Mouse (Mus musculus): ENCODE results near the gene Map3k5.

The Map3k5 gene

DNA sequence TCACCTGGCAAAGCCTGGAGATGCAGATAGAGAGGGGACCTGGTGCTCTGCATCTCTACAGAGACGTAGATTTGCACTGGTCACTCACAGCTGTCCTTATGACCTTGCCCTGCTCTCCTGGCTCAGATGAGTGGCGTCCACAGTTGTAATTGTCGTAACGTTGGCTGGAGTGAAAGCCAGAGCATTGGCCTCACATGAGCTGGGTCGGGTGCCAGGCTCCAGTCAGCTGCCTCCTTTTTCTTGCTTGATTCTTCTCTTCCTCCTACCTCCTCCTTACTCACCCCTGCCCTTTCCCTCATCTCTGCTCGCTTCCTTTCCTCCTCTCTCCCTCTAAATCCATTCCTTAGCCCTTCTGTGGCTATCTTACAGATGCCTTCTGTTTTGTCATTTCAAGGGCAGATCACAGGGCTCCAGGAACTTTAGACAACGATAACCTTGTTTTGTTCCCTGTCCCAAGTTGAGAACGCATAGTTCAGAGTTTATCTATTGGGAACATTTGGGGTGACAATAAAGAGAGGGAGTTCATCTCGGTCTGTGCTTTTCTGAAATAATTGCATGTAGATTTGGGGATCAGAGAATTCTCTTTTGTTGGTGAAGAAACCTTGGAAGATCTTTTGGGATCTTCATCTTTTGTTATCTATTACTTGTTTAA, 130.4 kb downstream of the Map3k5 start:
- peak; percentile 50 for DNase-seq

DNA sequence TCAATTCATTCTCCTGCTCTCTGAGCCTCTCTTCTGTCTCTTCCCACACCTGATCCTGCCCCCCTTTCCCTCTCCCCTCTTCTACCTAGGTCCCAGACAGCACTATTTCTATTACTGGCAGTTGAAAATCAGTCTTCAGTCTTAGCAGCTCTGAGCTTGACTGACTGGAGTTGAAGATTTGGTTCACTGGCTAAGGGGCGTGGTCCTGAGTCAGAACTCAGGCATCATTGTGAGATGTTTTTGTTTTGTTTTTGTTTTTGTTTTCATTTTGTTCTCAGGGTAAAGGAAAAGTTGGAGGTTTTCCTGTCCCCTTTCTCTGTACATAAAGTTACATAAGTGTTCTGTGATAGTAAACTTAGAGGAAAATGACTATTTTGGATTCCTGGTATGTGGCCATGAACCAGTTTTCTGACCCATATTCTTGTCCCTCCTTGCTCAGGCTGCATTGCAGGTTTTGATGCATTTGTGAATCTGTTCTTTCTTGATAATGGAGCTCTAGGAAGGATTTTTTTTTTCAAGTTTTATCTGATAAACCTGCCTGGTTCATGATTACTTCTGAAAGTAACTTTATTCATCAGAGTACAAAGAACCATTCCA, 131.9 kb downstream of the Map3k5 start:
- no peak for DNase-seq

DNA sequence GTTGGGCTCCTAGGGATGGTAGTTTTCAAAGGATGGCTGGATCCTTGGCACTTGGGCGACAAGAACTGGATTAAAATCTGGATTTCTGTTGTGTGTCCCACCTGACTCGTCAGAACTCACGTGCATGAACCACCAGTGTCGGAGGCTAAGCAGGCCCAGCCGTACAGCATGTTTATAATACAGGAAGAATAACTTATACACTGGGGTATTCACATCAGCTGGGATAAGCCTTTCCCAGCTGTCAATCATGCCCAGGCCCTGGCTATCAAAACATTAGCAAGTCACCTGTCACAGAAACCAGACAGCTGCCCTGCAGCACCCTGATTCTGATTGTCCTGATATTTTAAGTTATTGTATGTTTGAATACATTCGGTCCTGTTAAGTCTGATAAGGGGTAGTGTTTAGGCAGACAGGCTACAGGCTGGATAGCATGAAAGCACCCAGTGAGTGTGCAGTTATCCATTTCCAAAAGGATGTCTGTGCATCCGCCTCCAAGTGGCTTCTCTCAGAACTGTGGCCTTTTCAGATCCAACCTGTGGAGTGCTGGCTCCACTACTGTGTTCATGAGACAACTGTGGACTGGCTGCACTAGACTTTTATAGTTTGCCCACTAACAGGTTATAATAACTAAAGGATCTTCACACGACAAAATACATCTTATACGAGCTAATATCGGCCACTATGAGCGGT, 135.6 kb downstream of the Map3k5 start:
- DNase-seq: no peak

DNA sequence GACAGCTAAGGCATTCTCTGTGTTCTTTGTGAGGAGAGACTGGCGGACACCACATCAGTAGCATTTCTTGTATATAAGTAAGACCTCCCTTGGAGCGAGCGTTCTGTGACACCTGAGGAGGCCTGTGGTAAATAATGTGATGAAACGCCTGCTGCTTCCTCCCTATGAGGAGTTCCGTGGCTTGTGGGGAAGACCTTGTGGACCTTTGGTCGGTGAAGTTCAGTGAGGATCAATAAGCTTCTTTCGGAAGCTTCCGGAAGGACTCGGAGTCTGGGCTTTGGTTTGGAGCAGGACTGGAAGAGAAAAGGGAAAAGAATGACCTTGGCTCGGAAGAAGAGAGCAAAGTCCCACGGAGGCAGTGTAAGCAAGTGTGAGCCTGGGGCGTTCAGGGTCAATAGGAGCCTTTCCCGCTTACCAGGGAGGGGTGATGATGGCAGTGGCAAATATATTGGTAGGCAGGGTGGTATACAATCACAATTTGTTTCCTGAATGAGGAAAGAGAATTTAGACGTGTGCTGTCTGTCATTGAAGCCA, 136.4 kb downstream of the Map3k5 start:
- peak; percentile 49 for DNase-seq

DNA sequence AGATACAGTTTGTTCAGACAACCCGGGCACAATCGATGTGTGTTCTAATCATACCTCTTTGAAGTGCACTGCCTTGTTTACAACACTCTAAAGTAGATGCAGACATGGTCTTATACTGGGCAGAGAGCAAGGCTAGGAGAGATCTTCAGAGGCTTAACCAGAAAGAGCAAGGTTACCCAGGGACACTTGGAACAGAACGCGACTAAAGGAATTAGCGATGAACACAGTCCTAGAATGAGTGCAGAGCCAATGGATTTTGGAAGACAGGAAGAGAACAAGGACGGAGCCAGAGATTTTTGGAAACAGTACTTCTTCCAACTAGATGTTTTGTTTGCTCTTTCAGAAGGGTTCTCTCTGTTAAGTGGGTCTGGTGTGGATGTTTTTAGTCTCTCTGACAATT, 137.4 kb downstream of the Map3k5 start:
- DNase-seq: no peak

DNA sequence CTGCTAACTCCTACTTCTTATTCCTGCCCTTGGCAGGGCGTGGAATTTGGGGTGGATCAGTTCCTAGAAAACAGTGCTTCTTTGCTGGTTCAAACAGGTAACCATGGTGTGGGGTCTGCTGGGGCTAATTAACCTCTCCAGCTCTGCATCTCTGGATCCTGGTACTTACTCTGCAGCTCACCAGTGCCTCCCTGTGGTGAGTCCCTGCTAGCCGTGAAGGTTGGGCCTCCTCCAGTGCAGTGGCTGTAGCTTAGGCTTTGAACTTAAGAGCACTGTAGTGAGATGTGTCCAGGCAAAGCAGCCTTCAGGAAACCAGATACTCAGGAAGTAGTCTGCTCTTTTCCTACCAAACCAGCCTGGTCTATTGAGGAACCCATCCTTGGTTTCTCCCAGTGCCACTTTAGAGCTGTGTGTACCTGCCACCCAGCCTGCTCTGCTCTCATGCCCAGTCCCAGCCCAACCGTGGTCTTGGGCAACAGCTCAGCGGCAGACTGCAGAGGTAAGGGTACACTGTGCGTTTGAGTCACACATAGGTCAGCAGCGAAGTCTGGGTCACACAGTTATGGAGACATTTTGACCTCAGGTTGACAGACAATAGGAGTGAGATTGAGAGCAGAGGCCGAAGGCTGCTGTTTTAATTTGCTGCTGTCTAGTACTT, 139.1 kb downstream of the Map3k5 start:
- DNase-seq: peak; percentile 75

DNA sequence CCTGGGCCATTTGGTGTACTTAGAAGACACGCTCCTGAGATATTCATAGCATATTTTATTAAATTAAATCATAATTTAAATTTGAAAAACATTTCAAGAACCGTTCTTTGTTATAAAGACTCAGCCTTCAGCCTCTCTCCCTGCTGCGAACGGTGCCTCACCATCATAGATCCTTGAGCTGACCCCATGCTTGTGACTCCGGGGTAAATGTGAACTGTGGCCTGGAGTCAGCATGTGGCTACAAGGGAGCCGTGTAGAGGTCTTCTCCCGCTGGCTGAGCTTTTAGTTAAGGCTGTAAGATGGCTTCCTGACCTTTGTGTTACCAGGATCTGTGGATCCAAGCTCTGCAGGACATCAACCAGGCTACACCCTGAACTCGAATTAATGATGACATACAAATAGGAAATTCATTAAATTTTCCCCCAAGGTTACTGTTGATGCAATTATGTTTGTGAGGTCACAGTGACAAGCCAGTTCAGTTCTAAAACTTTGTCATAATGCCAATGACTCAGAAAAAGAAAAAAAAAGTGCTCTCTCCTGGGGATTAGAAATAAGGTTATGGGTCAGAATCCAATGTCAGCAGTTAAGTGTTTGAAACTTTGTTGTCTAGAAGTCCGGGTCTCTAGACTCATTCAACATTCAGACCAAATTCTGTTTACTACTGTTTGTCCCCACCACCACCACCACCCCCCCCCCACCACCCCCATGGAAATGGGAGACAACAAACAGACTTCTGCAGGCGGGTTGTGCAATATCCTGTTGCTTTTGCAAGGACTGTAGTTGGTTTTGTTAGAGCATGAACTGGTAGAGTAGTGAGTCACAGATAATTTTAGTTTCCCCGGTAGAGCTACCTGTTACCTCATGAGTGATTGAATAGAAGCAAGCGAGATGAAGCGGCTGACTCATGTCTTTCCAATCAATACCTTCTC, 142.5 kb downstream of the Map3k5 start:
- no peak for DNase-seq

DNA sequence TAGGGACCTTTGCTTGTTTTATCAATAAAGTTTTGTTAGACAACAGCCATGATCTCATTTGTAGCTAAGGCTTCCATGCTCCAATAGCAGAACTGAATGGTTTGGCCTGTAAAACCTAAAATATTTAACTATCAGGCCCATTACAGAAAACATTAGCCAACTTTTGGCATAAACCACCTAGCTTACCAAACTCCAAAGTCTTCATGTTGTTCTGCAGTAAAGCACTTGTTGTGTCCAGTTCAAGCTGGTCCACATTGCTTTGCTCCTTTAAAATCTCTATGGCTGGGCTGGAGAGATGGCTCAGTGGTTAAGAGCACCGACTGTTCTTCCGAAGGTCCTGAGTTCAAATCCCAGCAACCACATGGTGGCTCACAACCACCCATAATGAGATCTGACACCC, 144.1 kb downstream of the Map3k5 start:
- peak; percentile 42 for DNase-seq

DNA sequence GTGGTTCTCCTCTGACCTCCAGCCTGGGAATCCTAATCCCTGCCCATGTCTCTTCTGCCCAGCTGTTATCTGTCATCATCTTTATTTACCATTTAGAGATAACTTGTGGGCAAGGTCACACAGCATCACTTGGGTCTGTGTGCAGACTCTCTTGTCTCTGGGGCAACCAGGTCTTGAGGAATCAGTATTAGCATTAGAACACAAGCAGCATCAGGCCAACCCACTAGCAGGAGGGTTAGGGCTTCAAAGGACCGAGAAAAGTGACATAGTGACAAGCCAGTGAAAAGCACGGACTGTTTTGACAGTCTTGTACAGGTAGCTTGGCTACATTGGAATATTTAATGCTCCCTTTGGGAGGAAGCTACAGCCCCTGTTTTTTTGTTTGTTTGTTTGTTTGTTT, 153.6 kb downstream of the Map3k5 start:
- no peak for DNase-seq

DNA sequence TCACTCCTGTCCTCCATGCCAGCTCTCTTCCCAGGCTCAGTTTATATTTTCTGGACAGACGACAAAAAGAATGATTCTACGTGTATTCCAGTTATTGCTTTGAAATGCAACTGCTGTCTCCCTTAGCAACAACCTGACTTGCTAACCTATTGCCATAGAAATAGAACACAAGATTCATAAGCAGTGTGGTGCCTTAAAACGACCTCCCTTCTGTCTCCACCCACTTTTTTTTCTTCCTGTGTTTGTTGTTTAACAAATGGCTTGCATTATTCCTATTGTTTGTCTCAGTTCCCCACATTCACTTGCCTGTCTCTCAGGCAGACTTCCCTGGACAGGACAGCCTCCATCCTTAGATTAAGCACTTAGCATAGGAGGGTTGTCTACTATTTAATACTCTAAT, 154.8 kb downstream of the Map3k5 start:
- no peak for DNase-seq

DNA sequence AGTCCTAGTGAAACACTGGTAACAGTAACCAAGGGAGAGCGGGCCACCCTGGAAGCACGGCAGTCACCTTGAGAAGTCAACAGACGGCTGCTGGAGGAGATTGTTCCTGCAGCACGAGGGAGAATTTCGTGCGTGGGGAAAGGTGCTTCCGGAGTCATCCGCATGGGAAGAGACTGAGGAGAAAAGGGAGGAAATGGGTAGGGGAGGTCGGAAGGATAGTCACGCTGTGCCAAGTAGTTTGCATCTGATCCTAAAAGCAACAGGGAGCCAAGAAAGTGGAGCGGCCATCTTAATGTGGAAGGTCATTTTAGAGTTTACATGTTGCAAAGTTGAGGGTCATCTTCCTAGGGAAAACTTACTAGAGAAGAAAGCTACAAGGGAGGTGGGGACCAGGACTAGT, 155.9 kb downstream of the Map3k5 start:
- DNase-seq: no peak

DNA sequence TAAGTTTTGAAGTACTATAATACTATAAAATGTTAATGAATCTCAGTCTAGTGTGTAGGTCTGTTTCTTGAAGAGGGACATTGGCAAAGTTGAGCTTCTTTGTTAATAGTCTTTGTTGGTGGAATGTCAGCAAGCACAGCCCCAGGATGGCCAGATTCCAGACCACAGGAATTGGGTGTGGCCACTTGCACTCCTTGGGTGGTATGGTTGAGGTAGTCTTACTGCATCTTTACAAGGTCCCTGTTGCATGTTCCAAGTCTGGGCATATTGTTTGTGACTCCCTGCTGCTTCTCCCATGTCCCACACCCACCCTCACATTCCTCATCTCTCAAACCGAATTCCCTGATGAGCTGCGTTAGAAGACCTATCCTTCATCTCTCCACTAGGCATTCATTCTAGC, 157.1 kb downstream of the Map3k5 start:
- DNase-seq: no peak

DNA sequence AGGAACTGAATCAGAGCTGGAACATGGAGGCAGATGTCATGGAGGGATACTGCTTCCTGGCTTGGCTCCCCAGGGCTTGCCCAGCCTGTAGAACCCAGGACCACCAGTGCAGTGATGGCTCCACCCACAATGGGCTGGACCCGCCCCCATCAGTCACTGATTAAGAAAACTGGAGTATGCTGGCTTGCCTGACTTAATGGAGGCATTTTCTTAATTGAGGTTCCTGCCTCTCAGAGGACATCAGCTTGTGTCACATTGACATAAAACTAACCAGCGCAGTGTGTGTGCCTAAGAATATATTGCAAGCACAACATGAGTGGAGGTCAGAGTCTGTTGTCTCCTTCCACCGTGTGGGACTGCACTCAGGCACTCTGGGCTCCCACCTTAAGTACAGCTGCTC, 158.1 kb downstream of the Map3k5 start:
- DNase-seq: no peak

DNA sequence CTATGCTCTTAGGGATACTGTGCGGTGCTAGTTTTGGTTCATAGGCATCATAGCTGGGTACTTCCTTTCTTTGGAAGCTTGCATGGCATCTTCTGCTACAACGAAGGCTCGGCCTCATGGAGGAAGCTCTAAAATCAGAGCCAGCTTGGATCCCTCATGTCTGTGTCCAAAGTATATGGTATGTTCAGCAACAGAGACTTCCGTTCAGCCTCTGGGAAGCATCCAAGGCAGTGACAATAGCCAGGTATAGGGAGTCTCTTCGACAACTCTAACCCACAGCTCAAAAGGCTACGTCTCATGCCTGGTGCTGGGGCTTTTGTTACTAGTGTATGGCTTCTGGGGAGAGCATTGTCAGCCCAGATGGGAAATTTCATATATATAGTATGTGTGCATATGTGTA, 167.2 kb downstream of the Map3k5 start:
- DNase-seq: no peak

DNA sequence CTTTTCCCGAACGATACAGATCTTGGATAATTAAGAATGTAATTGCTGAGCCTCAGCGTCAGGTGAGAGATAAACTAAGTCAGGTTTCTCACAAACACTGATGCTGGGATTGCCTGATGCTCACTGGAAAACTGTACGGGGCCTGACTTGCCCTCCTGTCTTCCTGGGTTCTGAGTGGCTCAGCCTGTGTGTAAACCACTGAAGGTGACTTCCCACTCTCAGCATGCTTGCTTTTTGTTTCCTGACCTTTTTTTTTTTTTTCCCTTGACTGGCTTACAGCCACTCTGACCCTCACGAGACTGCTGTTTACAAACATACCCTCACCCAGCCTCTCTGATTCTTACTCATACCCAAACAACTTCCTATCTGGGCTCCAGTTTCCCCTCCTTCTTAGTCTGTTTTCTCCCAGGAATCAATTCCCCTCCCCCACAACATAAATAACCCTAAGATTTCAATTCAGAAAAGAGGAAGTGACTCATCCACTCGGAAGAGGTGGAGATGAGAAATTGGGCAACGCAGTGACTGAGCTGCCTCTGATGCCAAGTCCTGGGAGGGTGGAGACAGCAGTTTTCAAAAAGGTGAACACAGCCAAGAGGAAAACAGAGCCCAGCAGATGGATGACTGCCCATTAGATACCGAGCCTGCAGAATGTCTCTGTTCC, 170.1 kb downstream of the Map3k5 start:
- DNase-seq: peak; percentile 70

DNA sequence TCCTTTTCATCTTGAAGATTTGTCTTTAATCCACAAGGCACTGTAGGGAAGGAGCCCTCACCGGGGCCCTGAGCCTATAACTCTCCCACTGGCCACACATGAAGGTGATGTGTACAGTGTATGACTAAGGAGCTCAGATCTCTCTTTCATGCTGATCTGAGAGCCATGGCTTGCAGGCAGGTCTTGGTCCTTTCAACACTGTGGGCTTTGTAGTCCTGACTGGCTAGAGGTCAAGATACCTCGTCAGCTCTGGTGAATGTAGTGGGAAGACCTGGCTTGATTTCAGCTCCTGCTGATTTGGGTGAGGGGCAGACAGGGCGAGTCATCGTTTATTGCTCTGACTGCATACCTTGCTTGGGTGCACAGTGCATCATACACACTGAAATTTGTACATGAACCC, 171.3 kb downstream of the Map3k5 start:
- no peak for DNase-seq

DNA sequence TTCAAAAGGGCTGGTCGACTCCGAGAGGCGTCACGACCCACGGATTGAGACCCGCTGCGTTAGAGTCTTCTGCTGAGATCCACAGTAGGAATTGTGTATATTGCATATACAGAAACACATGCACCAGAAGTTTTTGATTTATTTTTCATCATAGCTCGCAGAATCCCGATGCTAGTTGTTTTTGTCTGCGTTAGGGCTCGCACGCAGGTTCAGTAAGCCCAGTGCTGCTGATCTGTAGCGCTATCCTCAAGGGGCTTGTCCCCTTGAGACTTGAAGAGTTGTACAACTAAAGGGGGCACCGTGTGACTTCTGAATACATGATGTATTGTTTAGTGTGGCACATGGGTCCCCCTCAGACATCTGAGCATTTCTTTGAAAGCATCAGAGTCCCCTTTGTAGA, 172.8 kb downstream of the Map3k5 start:
- no peak for DNase-seq

DNA sequence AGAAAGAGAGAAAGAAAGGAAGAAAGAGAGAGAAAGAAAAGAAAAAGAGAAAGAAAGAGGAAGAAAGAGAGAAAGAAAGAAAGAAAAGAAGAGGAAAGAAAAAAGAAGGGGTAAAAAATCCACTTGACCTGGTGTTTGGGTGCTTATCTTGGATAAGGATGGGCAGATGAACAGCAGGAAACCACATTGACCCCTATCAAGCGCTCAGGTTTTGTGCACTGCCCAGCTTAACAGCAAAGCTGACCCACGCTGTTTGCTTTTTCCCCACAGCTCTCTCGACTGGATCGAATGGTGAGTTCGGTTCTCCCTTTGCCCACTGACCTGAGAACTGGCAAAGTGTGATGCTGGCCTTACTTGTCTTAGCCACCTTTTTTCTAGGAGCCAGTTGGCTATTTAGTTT, 177.2 kb downstream of the Map3k5 start:
- no peak for DNase-seq

DNA sequence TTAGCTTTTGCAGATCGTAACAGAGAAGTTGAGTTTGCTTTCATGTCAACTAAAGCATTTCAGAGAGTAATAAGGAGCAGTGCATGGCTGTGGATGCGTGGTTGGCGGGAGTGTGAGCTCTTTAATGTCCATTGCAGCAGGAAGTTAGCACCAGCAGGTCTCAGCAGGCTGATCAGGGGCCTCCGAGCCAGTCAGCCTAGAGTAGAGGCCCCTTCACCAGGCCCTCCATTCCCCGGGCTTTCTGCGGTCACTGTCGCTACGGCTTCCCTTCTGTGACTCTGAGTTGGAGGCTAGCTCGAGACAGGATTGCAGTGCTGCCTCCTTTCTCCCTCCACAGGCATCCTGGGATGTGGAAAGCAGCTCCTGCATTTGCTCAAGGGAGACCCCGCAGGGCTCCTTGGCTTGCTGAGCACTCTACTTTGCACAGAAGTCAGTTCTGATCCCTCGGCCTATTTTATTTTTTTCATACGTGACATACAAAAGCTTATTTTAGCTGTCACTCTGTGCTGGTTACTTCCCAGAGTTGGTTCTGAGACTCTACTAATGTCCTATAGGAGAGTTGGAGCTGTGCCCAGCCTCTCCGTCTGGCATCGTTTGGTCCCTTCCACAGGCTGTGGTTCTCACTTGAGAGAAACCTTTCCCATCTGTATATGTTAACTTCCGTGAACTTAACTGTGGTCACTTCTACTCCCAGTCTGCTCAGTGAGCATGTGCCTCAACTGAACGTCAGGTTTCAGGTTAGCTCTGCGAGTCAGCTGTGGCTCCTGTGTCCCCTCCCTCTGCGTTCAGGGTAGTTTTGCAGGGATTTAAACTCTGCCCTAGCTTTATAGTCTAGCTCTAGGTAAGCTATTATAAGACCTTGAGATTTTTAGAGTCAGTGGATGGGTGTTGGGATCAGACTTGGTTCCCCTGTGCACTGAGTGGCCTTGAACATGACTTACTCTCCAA, 178.0 kb downstream of the Map3k5 start:
- DNase-seq: no peak

DNA sequence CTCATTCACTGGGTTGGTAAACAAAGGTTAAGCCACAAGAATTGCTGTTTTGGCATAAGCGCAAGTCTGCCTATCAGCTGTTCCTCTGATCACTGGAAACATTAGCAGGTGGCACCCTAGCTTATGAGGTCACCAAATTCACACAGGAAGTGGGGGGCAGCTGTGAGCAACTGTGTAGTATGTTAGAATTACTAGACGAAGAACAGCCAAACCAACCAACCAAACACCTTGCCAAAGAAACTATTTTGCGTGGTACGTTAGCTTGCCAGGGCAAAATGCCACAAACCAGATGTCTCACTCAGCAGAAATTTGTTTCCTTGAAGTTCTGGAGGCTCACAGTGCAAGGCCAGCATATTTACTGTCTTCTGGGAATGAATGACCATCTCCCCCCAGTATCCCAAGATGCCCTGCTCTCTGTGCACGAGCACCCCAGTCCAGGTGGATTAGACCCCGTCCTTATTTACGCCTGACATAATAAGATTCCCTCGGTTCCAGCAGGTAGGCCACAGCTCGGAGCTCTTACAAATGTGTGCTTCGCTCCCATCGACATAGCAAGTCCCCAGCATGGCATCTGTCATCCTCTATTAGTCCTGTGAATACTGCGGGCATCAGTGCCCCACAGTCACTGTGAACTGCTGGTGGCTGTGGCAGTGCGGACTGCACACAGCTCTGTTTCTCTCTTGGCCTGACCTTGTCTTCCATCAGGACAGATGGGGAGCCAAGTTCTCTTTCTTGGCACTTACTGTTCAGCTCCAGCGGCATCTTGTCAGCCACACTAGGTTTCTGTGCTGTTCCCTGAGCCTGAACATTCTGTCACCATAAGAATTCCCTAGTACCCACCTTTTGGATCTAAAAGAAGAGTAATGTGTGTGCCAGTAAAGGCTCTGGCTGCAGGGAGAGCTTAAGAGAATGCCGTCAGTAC, 185.5 kb downstream of the Map3k5 start:
- peak; percentile 39 for DNase-seq
